Mouse (Mus musculus): ENCODE results near the gene Fbn1. TPM values are rescaled to one million over a fixed set of nuclear protein-coding genes. Genes with fewer than 3 reads are reported as not detected.

Fbn1 gene
- polyA plus RNA-seq, 1 experiment = 6.9 TPM

DNA sequence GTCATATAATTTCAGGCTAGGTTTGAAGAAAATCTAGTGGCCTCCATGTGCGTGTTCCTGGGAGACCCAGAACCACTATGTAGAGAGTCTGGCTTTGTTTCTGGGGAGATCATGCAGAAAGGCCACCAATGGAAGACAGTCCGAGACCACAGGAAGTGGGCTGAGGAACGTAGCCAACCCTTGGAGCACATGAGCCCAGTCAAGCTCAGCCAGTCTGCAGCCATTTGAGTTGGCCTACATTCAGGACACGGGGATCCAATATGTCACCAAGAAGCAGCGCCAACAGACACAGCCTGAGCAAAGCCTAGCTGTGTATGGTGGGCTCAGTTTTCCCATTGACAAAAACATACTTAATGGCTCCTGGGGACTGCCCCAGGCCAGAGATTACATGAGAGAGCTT is 11.1 kb downstream of the Fbn1 start:
- no peak for TF ChIP-seq CTCF (IDR thresholded peaks at IDR 0.05; ENCODE audit: borderline replicate concordance, extremely low read depth, insufficient read depth, insufficient read length)
- TF ChIP-seq POLR2A (IDR thresholded peaks at IDR 0.05; ENCODE audit: borderline replicate concordance, extremely low read depth, insufficient read depth, insufficient read length, poor library complexity, severe bottlenecking) = no peak
- no peak for DNase-seq (ENCODE audit: low read depth)

DNA sequence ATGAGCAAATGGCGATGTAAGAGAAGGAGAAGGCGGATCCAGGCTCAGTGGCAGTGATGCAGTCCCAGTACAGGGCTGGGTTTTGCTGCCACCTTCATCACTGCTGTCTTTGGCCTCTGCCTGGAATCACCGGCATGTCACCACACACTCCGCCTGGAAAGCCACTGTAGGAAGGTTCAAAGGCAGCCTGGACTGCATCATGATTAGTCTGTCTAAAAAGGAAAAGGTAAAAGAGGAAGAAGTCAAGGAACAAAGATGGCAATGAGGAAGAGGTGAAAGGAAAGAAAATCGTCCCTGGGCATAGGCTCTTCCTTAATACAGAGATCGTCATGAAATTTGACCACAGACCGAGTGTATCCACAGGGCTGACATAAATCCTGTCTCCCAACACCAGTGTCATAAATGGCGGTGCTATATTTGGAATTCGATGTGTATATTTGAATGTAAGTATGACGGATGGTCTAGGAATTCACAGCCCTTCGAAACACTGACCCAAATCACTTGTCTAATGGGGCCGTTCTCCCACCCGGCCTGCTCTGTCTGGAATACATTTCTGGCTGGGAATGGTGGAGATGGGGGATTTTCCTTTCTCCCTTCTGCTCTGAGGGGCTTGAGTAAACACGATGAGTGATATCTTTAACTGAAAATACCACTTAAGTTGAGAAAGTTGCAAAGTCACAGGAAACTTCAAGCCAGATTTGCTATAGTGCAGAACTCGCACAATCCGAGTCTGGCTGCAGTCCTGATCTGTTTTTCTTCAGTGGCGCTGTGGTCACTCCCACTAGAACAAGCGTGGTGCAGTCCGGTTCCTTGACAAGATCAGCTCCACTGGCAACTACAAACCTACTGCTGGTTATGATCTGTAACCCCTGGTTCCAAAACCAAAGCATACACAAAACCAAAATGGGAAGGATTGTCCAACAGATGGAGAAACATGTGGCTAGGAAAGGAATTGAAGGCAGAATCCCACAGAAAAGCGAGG is 12.7 kb downstream of the Fbn1 start:
- no peak for DNase-seq (ENCODE audit: low read depth)
- TF ChIP-seq POLR2A (IDR thresholded peaks at IDR 0.05; ENCODE audit: borderline replicate concordance, extremely low read depth, insufficient read depth, insufficient read length, poor library complexity, severe bottlenecking) = no peak
- no peak for TF ChIP-seq CTCF (IDR thresholded peaks at IDR 0.05; ENCODE audit: borderline replicate concordance, extremely low read depth, insufficient read depth, insufficient read length)

GRCm38 (mm10) chr2:125494291-125494690 is 13.5 kb downstream of the Fbn1 start:
- TF ChIP-seq POLR2A (IDR thresholded peaks at IDR 0.05; ENCODE audit: borderline replicate concordance, extremely low read depth, insufficient read depth, insufficient read length, poor library complexity, severe bottlenecking) (no peak), CTCF (IDR thresholded peaks at IDR 0.05; ENCODE audit: borderline replicate concordance, extremely low read depth, insufficient read depth, insufficient read length) (no peak)
- no peak for DNase-seq (ENCODE audit: low read depth)

DNA sequence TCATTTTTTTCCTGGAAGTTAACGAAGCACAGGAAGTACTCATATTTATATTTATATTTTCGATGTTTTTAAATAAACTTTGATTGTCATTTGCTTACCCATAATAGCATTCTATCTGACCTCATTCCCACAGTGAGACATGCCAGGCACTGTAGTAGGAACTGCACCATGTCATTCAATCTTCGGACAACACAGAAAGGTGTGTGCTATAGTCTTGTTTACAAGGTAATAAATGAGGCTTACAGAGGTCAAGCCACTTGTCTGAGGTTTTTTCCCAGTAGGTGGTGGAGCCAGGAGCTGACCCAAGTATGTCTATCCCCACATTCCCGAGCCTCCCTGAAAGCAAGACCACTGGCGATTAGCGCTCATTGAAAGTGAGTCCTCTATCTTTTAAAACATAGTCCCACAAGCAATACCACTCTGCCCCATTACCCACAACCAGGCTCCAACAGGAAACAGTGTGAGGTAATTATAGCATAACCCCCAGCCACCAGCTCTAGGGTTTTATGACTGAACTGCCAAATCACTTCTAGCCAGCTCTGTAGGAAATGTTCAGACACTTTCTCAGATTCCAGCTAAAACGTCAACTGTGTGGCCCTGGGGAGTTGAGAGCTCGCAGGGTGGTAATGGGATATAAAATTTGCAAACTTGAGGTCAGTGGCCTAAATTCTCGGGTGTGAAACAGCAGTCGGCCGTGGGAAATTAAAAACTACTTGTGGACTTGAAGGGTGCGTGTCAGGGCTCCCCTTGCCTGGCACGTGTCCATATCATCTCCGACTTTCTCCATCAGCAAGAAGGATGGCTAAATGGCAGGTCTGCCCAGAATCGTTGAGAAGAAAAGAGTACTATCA is 15.5 kb downstream of the Fbn1 start:
- DNase-seq (ENCODE audit: low read depth) = no peak
- TF ChIP-seq CTCF (IDR thresholded peaks at IDR 0.05; ENCODE audit: borderline replicate concordance, extremely low read depth, insufficient read depth, insufficient read length) (no peak), POLR2A (IDR thresholded peaks at IDR 0.05; ENCODE audit: borderline replicate concordance, extremely low read depth, insufficient read depth, insufficient read length, poor library complexity, severe bottlenecking) (no peak)

DNA sequence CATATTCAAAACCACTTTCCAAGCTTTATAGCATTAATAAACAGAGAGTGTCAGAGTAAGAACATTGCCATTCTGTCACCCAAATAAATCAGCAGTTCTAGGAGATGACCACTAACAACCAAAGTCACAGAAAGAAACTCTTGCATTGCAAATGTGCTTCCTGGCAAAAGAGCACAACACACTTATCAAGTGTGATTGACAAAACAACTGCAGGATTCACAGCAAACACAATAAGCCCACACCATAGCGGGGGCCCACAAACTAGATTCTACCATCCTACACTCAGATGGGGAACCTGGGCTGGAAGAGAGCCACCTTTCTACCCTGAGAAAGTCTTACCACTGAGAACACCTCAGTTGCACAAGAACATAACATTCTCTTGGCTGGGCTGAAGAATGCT is 17.8 kb downstream of the Fbn1 start:
- DNase-seq (ENCODE audit: low read depth) = no peak
- no peak for TF ChIP-seq CTCF (IDR thresholded peaks at IDR 0.05; ENCODE audit: borderline replicate concordance, extremely low read depth, insufficient read depth, insufficient read length)

DNA sequence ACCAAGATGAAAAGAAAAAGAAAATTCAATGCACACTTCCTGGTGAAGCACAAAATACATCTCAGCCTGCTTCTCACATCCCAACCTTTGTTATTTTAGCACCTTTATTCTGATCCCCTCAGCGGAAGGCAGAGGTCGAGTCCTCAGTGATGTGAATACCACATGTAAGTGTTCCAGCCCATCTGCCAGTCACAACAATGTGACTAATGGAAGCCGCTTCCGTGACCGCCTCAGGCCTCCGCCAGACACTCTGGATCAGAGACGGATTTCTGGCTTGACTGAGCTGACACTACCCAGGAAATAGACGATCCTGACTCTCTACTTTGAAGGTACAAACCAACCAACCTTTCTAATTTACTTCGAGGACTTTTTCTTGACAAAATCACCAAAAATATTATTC is 22.9 kb downstream of the Fbn1 start:
- TF ChIP-seq POLR2A (IDR thresholded peaks at IDR 0.05; ENCODE audit: borderline replicate concordance, extremely low read depth, insufficient read depth, insufficient read length, poor library complexity, severe bottlenecking) (no peak), CTCF (IDR thresholded peaks at IDR 0.05; ENCODE audit: borderline replicate concordance, extremely low read depth, insufficient read depth, insufficient read length) (no peak)
- DNase-seq (ENCODE audit: low read depth) = no peak

DNA sequence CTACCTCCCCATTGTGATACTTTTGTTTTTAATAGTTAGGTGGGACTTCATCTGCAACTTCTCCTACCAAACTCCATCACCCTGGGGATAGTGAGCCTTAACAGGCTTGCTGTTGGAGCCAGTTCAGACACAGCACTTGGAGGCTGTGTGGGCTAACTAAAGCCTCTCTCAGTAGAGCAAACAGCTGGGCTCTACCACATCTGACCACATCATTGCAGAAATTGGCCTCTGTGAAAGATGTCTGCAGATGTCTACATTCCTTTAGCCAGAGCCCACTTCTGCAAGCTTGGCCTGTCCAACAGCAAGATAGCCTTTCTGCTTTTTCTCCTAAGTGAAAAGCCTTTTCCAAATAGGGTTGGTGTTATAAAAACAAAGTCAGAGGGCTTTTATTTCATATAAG is 23.6 kb downstream of the Fbn1 start:
- no peak for TF ChIP-seq CTCF (IDR thresholded peaks at IDR 0.05; ENCODE audit: borderline replicate concordance, extremely low read depth, insufficient read depth, insufficient read length)
- no peak for TF ChIP-seq POLR2A (IDR thresholded peaks at IDR 0.05; ENCODE audit: borderline replicate concordance, extremely low read depth, insufficient read depth, insufficient read length, poor library complexity, severe bottlenecking)
- DNase-seq (ENCODE audit: low read depth) = no peak

- TF ChIP-seq CTCF (IDR thresholded peaks at IDR 0.05; ENCODE audit: borderline replicate concordance, extremely low read depth, insufficient read depth, insufficient read length) = no peak
- no peak for TF ChIP-seq POLR2A (IDR thresholded peaks at IDR 0.05; ENCODE audit: borderline replicate concordance, extremely low read depth, insufficient read depth, insufficient read length, poor library complexity, severe bottlenecking)
- DNase-seq (ENCODE audit: low read depth) = no peak
Observed at GRCm38 (mm10) chr2:125481531-125482317, 26.1 kb downstream of the Fbn1 start.

DNA sequence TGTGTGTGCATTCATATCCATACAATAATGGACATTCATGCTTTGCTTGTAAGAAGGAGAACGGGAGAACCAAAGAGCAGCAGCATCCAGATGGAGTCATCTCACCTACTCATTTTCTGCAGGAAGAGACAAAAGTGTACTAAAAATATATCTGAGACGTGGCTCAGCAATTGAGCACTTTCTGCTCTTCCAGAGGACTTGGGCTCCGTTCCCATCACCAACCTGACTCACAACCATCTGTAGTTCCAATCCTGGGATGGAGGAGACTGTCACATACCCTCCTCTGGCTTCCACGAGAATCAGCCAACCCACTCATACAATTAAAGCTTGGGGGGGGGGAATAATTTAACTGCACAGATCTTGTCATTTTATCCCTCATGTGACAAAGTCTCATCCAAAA is 26.7 kb downstream of the Fbn1 start:
- no peak for TF ChIP-seq CTCF (IDR thresholded peaks at IDR 0.05; ENCODE audit: borderline replicate concordance, extremely low read depth, insufficient read depth, insufficient read length)
- TF ChIP-seq POLR2A (IDR thresholded peaks at IDR 0.05; ENCODE audit: borderline replicate concordance, extremely low read depth, insufficient read depth, insufficient read length, poor library complexity, severe bottlenecking) = no peak
- DNase-seq (ENCODE audit: low read depth) = no peak

- DNase-seq (ENCODE audit: low read depth) = no peak
- TF ChIP-seq CTCF (IDR thresholded peaks at IDR 0.05; ENCODE audit: borderline replicate concordance, extremely low read depth, insufficient read depth, insufficient read length) (no peak), POLR2A (IDR thresholded peaks at IDR 0.05; ENCODE audit: borderline replicate concordance, extremely low read depth, insufficient read depth, insufficient read length, poor library complexity, severe bottlenecking) (no peak)
Observed at GRCm38 (mm10) chr2:125480057-125480456, 27.7 kb downstream of the Fbn1 start.

GRCm38 (mm10) chr2:125478705-125479104 is 29.1 kb downstream of the Fbn1 start:
- TF ChIP-seq POLR2A (IDR thresholded peaks at IDR 0.05; ENCODE audit: borderline replicate concordance, extremely low read depth, insufficient read depth, insufficient read length, poor library complexity, severe bottlenecking) (no peak), CTCF (IDR thresholded peaks at IDR 0.05; ENCODE audit: borderline replicate concordance, extremely low read depth, insufficient read depth, insufficient read length) (no peak)

More at GRCm38 (mm10) chr2:125478705-125479104, 29.1 kb downstream of the Fbn1 start:
- DNase-seq (ENCODE audit: low read depth) = peak; percentile 5

All from brain, embryonic 14.5 days (tissue).